Mouse (Mus musculus): Measurements from ENCODE around the gene Crebrf.

- no peak for TF ChIP-seq CTCF (IDR thresholded peaks at IDR 0.05; ENCODE audit: low read depth)
- TF ChIP-seq EP300 (IDR thresholded peaks at IDR 0.05; ENCODE audit: low read depth) = no peak
These were observed 25.6 kb upstream of the Crebrf start for GRCm38 (mm10) chr17:26689810-26690209.

Data from heart, postnatal 0 days (tissue).